Mouse (Mus musculus) stomach, postnatal 0 days (tissue): ENCODE measurements at regions not wholly inside any gene's neighbourhood (a gene's known extent, or its start where the extent isn't known, plus 50 kb on each side); places are given as distances from the start of the nearest gene placed in this dataset.

Experiments
- CTCF ChIP-seq: IDR thresholded peaks from 2 replicates; pipeline ENCODE4 v1.5.1; 2016; ENCODE audit warnings: antibody characterized with exemption, low read depth, mild to moderate bottlenecking, moderate library complexity
- EP300 ChIP-seq: optimal IDR thresholded peaks from 2 replicates; pipeline ENCODE3; 2016; ENCODE audit warnings: antibody characterized with exemption

DNA sequence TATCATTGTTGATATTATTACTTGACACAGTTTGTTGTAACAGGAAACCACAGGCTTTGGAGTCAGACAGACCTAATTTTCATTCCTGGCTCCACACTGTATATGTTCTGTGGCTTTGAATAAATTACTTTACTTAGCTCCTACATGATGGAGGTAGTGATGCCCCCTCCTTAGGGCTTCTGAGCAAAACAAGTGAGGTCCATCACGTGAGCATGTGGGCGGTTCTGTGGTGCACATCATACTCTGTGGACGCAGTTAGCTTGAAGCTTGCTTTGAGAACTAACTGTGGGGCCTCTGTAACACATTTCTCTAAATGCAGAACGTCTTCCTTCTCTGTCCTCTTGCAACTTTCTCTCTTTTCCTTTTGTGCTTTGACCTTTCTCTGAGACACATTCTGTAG is 251.4 kb downstream of the Ccdc91 start:
- TF ChIP-seq CTCF, result no peak
- TF ChIP-seq EP300, result no peak
